Mouse (Mus musculus): Measurements from ENCODE around the gene Dagla. TPM values are rescaled to one million over a fixed set of nuclear protein-coding genes. Genes with fewer than 3 reads are reported as not detected.

Dagla gene
- total RNA-seq, 2 experiments from 2014 or later = not detected

GRCm38 (mm10) chr19:10288125-10289040 is 16.3 kb downstream of the Dagla start:
- no peak for ATAC-seq (replicated peaks; ENCODE audit: low FRiP score, low TSS enrichment, poor library complexity, severe bottlenecking)

GRCm38 (mm10) chr19:10286458-10286872 is 18.2 kb downstream of the Dagla start:
- no peak for ATAC-seq (replicated peaks; ENCODE audit: low FRiP score, low TSS enrichment, poor library complexity, severe bottlenecking)

- no peak for ATAC-seq (replicated peaks; ENCODE audit: low FRiP score, low TSS enrichment, poor library complexity, severe bottlenecking)
These were observed 23.7 kb downstream of the Dagla start for GRCm38 (mm10) chr19:10280771-10281540.

- no peak for ATAC-seq (replicated peaks; ENCODE audit: low FRiP score, low TSS enrichment, poor library complexity, severe bottlenecking)
These were observed 25.0 kb downstream of the Dagla start for GRCm38 (mm10) chr19:10279668-10280067.

GRCm38 (mm10) chr19:10278669-10279324 is 25.9 kb downstream of the Dagla start:
- no peak for ATAC-seq (replicated peaks; ENCODE audit: low FRiP score, low TSS enrichment, poor library complexity, severe bottlenecking)

GRCm38 (mm10) chr19:10277759-10278158 is 26.9 kb downstream of the Dagla start:
- ATAC-seq (replicated peaks; ENCODE audit: low FRiP score, low TSS enrichment, poor library complexity, severe bottlenecking) = no peak

GRCm38 (mm10) chr19:10277331-10277730 is 27.3 kb downstream of the Dagla start:
- ATAC-seq (replicated peaks; ENCODE audit: low FRiP score, low TSS enrichment, poor library complexity, severe bottlenecking) = no peak

- ATAC-seq (replicated peaks; ENCODE audit: low FRiP score, low TSS enrichment, poor library complexity, severe bottlenecking) = no peak
These were observed 28.1 kb downstream of the Dagla start for GRCm38 (mm10) chr19:10276483-10277144.

GRCm38 (mm10) chr19:10274056-10274455 is 30.6 kb downstream of the Dagla start:
- no peak for ATAC-seq (replicated peaks; ENCODE audit: low FRiP score, low TSS enrichment, poor library complexity, severe bottlenecking)

- ATAC-seq (replicated peaks; ENCODE audit: low FRiP score, low TSS enrichment, poor library complexity, severe bottlenecking) = 0 out of 2 replicates have a peak, but pooled peaks have one; percentile 21
These were observed 31.9 kb downstream of the Dagla start for GRCm38 (mm10) chr19:10272746-10273145.

GRCm38 (mm10) chr19:10271592-10271991 is 33.1 kb downstream of the Dagla start:
- ATAC-seq (replicated peaks; ENCODE audit: low FRiP score, low TSS enrichment, poor library complexity, severe bottlenecking) = no peak

- no peak for ATAC-seq (replicated peaks; ENCODE audit: low FRiP score, low TSS enrichment, poor library complexity, severe bottlenecking)
These were observed 34.3 kb downstream of the Dagla start for GRCm38 (mm10) chr19:10270356-10270755.

GRCm38 (mm10) chr19:10268851-10269250 is 35.8 kb downstream of the Dagla start:
- ATAC-seq (replicated peaks; ENCODE audit: low FRiP score, low TSS enrichment, poor library complexity, severe bottlenecking) = no peak

GRCm38 (mm10) chr19:10267953-10268352 is 36.7 kb downstream of the Dagla start:
- no peak for ATAC-seq (replicated peaks; ENCODE audit: low FRiP score, low TSS enrichment, poor library complexity, severe bottlenecking)

- no peak for ATAC-seq (replicated peaks; ENCODE audit: low FRiP score, low TSS enrichment, poor library complexity, severe bottlenecking)
These were observed 37.6 kb downstream of the Dagla start for GRCm38 (mm10) chr19:10267057-10267456.

- peak; percentile 64; the same call in 1 of the 2 replicates for ATAC-seq (replicated peaks; ENCODE audit: low FRiP score, low TSS enrichment, poor library complexity, severe bottlenecking)
These were observed 38.4 kb downstream of the Dagla start for GRCm38 (mm10) chr19:10266196-10266850.

- ATAC-seq (replicated peaks; ENCODE audit: low FRiP score, low TSS enrichment, poor library complexity, severe bottlenecking) = no peak
These were observed 43.3 kb downstream of the Dagla start for GRCm38 (mm10) chr19:10261369-10261768.

- peak; percentile 65; the same call in 1 of the 2 replicates for ATAC-seq (replicated peaks; ENCODE audit: low FRiP score, low TSS enrichment, poor library complexity, severe bottlenecking)
These were observed 46.2 kb downstream of the Dagla start for GRCm38 (mm10) chr19:10258279-10259011.
